Mouse (Mus musculus) kidney, adult 2 months (tissue): Measurements from ENCODE around the gene Hcrtr2.

ENCODE experiments used
- CTCF ChIP-seq: fragments of 200-500 bp; conservative IDR thresholded peaks from 2 replicates; pipeline ENCODE4 v1.5.1; 2011; ENCODE audit warnings: low read depth, mild to moderate bottlenecking, control low read depth, low read length, moderate library complexity, mixed read lengths; ENCODE audit not compliant: insufficient read depth, insufficient read length
- POLR2A ChIP-seq: fragments of 200-500 bp; IDR thresholded peaks from one replicate; pipeline ENCODE4 v1.6.1; 2011; ENCODE audit warnings: low read depth, low read length, control low read depth

DNA sequence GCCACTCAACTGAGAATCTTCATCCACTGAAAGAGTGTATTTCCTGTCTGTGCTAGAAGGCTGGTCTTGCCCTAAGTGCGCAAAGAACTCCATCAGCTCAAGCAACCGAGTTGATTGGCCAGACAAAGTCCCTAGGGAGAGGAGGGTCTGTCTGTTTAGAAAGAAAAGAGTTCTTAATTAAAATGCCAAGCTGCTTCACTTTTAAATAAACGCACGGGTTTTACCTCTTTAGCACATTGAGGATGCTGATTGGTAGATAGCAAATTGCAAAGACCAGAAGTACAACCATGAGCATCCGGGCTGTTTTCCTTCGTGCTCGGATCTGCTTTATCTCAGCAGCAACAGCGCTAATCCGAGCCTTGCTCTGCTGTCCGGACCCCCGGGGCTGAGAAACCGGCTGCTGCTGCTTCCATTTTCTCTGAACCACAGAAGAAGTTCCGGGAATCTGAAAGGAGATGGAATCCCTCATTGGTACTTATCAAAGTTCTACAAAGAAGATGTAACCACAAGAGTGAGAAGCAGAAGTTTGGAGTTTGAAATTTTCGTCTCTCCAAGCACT is 87.6 kb downstream of the Hcrtr2 start:
- no peak for TF ChIP-seq CTCF
- no peak for TF ChIP-seq POLR2A
